Mouse (Mus musculus) gastrocnemius, adult 8-10 months (tissue): ENCODE results near the gene Slc16a8. TPM values are rescaled to one million over a fixed set of nuclear protein-coding genes. Genes with fewer than 3 reads are reported as not detected.
A peak's percentile ranks its signal among the peaks of the same experiment; 100 is the strongest.

Experiments
- DNase-seq, 2 experiments: peaks; one replicate each; pipeline ENCODE4 v3.0.0; 2022; ENCODE audit warnings: low spot score in 2 of 2
- total RNA-seq, 4 experiments: library from RNA; stranded (reverse); gene quantifications; 2 replicates each; pipeline ENCODE4 v1.2.4; 2022

Slc16a8 gene
- total RNA-seq, 4 experiments from 2014 or later: 0.15 to 0.85 (median 0.16) TPM

DNA sequence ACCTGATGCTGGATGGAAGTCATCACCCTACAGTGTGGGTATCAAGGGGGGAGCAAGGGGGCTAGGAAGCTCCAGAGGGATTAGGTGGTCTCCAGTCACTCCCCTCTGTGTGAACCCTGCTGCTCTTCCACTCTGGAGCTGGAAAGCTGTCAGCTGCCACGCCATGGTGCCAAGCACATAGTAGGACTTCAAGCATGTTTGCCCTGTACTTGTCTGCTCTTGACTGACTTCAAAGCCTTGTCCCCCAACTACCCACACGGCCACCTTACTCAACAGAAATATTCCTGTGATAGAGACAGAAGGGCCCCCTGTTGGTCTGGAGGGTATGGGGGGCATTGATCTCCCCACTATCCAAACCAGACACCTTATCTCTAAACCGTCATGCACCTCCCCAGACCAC lies 38.4 kb downstream of the Slc16a8 start:
- DNase-seq: no peak

DNA sequence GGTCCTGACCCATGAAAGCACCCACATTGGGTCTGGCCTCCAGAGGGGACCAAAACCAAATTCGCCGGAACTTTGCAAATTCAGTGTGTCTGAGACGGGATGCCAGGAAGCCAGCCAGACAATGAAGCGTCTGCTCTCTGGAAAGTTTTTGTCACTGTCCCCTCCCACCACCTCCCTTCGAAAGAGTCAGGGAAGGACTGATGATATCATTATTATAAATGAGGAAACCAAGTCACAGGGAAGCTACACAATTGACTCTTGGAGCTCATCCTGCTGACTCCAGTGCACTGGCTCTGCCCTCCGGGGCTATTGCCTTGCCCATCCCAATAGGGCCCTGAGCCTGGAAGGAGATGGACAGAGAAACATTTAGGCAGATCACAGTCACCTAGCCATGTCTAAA lies 41.0 kb downstream of the Slc16a8 start:
- no peak for DNase-seq

DNA sequence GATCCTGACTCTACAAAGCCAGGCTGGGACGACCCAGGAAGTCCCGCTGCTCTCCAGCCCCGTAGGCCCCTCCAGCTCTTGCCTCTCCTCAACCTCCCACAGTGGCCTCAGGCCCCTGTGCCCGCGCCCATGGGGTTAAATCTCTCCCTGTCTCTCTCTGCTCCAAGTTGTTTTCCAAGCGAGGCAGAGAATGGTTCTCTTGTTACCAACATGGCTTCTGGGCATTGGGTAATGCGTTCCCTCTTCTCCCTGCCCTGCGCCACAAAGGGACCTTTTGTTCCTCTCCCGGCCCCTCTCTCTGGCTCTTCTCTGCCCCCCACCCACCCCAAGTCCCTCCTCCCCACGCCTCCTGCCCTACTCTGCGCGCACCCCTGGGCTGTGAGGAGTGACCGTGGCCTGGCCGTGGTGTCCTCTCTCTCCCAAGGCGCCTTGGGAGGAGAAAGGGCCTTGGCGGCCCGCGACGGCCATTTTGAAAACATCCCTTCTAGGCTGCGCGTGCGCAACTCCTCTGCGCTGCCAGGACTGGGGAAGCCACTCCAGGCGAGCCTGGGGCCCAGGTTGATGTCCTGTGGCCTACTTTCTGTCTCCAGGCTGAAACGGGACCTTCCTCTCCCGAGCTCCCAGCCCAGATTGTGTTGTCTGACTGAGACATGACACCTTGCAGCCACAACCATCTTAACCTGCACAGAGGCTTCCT lies 41.7 kb downstream of the Slc16a8 start:
- DNase-seq: no peak

- DNase-seq: no peak
Measured at GRCm38 (mm10) chr15:79210357-79210756, 44.2 kb downstream of the Slc16a8 start.

GRCm38 (mm10) chr15:79208758-79209439 lies 45.7 kb downstream of the Slc16a8 start:
- DNase-seq: peak; percentile 24 to 27

DNA sequence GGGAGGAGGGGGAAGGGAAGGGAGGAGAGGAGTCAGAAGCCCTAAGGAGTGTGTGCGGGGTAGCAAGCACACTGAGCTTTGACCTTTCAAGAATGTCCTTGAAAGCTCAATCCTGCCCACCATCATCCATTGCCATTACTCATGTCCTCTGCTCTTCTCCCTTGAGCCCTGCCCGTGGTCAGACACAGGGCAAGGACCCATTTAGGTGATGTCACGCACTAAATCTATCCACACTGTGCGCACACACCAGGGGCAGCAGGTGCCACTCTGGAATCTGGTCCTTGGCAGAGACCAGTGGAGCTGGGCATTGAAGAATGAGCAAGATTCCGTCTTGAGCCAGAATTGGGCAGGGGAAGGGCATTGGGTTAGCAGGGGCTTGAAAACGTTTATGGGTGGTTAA lies 46.4 kb downstream of the Slc16a8 start:
- DNase-seq: peak in 1 of 2 experiments; percentile 51

- DNase-seq: no peak
Measured at GRCm38 (mm10) chr15:79202575-79202974, 52.0 kb downstream of the Slc16a8 start.

GRCm38 (mm10) chr15:79201491-79202150 lies 52.9 kb downstream of the Slc16a8 start:
- no peak for DNase-seq

Other genes with a start within 250 kb of the Slc16a8 start
- gene H1f0, start 226.3 kb downstream of the Slc16a8 start, total RNA-seq: 100 to 1,000 TPM in 1 of 4 experiments, 10 to 100 TPM in 3; 84.7 to 103 (median 92.1) TPM
- gene Galr3, start 212.9 kb downstream of the Slc16a8 start, total RNA-seq: not detected
- 1 to 10 TPM; 3.1 to 5.8 (median 3.5) TPM for gene Ankrd54, start 191.9 kb downstream of the Slc16a8 start, total RNA-seq
- 10 to 100 TPM; 57.8 to 60.8 (median 60.6) TPM for gene Eif3l, start 179.6 kb downstream of the Slc16a8 start, total RNA-seq
- 10 to 100 TPM in 3 of 4 experiments, 1 to 10 TPM in 1; 9.8 to 12.6 (median 11.2) TPM for gene Micall1, start 145.9 kb downstream of the Slc16a8 start, total RNA-seq
- 10 to 100 TPM; 57.8 to 75.3 (median 70.3) TPM for gene Polr2f, start 113.8 kb downstream of the Slc16a8 start, total RNA-seq
- gene 1700088E04Rik, start 113.5 kb downstream of the Slc16a8 start, total RNA-seq: 1 to 10 TPM in 1 of 4 experiments, under 1 TPM in 3; 0.36 to 1.5 (median 0.80) TPM
- under 1 TPM; 0.19 to 0.72 (median 0.64) TPM for gene Sox10, start 89.5 kb downstream of the Slc16a8 start, total RNA-seq
- gene Pick1, start 25.6 kb downstream of the Slc16a8 start, total RNA-seq: 10 to 100 TPM; 30.0 to 34.8 (median 32.4) TPM
- gene Gm49486, start 25.4 kb downstream of the Slc16a8 start, total RNA-seq: under 1 TPM; 0.24 to 0.72 (median 0.36) TPM
- 1 to 10 TPM; 2.6 to 6.1 (median 3.5) TPM for gene Baiap2l2, start 30.8 kb upstream of the Slc16a8 start, total RNA-seq
- gene Pla2g6, start 73.6 kb upstream of the Slc16a8 start, total RNA-seq: 10 to 100 TPM; 17.3 to 22.2 (median 18.0) TPM
- gene Maff, start 91.9 kb upstream of the Slc16a8 start, total RNA-seq: 1 to 10 TPM; 2.4 to 6.3 (median 4.3) TPM
- 10 to 100 TPM; 18.6 to 28.1 (median 21.8) TPM for gene Tmem184b, start 148.8 kb upstream of the Slc16a8 start, total RNA-seq
- 10 to 100 TPM; 54.1 to 61.3 (median 59.2) TPM for gene Csnk1e, start 200.8 kb upstream of the Slc16a8 start, total RNA-seq